Mouse (Mus musculus): ENCODE data around the gene Crygs.
"Not testable (repeated sequence)": the region's sequence is repeated elsewhere in the genome, so short reads cannot be mapped to it uniquely, and the experiment has no call there.

Crygs gene

GRCm38 (mm10) chr16:22789908-22790367 lies 21.4 kb downstream of the Crygs start:
- DNase-seq (ENCODE audit: low read depth, low spot score), result no peak

GRCm38 (mm10) chr16:22782686-22783085 lies 28.7 kb downstream of the Crygs start:
- no peak for DNase-seq (ENCODE audit: low read depth, low spot score)

GRCm38 (mm10) chr16:22779228-22779835 lies 32.0 kb downstream of the Crygs start:
- no peak for DNase-seq (ENCODE audit: low read depth, low spot score)

- DNase-seq (ENCODE audit: low read depth, low spot score), result not testable (repeated sequence)
Observed at GRCm38 (mm10) chr16:22778296-22778695, 33.1 kb downstream of the Crygs start.

GRCm38 (mm10) chr16:22775471-22775985 lies 35.8 kb downstream of the Crygs start:
- DNase-seq (ENCODE audit: low read depth, low spot score), result no peak

- DNase-seq (ENCODE audit: low read depth, low spot score), result no peak
Observed at GRCm38 (mm10) chr16:22768661-22769060, 42.7 kb downstream of the Crygs start.

GRCm38 (mm10) chr16:22767405-22767804 lies 44.0 kb downstream of the Crygs start:
- DNase-seq (ENCODE audit: low read depth, low spot score), result no peak

- no peak for DNase-seq (ENCODE audit: low read depth, low spot score)
Observed at GRCm38 (mm10) chr16:22766738-22767211, 44.6 kb downstream of the Crygs start.

GRCm38 (mm10) chr16:22765531-22765930 lies 45.8 kb downstream of the Crygs start:
- DNase-seq (ENCODE audit: low read depth, low spot score), result no peak
